Mouse (Mus musculus): ENCODE data around the gene Synrg. TPM values are rescaled to one million over a fixed set of nuclear protein-coding genes. Genes with fewer than 3 reads are reported as not detected.
A peak's percentile ranks its signal among the peaks of the same experiment; 100 is the strongest.

The Synrg gene
- total RNA-seq (2021) = 10 to 100 TPM; 64.5 to 72.8 TPM

DNA sequence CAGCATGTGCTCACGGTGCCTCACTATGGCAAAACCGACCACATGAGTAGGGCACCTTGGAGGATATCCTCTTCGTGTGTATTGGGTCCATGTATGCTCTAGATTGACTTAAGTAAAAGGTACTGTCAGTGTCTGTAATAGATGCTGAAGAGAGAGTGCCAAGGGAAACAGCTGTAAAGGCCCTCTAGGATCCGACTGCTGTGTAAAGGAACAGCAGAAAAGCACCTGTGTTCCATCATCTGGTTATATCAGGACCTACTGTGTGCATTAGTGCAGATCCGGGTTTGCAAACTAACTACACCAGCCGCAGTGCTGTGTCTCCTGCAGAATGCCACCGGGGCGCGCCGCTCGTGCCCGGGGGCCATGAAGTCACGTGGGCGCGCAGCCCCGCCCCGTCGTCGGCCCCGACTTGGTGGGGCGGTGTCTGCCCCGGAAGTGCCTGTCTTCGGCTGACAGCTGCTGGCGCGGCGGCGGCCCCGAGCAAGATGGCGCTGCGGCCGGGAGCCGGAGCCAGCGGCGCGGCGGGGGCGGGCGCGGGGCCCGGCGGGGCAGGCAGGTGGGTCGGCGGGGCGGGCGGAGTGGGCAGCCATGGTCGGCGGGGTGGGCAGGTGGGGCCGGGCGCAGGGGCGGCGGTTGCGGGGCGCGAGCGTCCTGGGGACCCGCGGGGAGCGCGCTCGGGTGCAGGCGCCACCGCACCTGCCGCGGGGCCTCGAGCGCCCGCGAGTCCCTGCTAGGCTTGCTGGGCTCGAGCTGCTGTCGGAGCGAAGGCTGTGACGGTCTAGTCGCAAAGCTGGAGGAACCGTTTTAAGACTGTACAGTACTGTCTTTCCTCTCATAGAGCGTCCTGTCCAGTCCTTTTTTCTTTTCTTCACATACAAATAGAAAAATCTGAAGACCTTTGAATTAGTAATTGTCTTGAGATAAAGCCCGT is at the start of gene Synrg:
Synrg (plus strand) TSS at position 438 of the 931 bp plus-strand sequence.
- peak; percentile 86 to 87 for DNase-seq

DNA sequence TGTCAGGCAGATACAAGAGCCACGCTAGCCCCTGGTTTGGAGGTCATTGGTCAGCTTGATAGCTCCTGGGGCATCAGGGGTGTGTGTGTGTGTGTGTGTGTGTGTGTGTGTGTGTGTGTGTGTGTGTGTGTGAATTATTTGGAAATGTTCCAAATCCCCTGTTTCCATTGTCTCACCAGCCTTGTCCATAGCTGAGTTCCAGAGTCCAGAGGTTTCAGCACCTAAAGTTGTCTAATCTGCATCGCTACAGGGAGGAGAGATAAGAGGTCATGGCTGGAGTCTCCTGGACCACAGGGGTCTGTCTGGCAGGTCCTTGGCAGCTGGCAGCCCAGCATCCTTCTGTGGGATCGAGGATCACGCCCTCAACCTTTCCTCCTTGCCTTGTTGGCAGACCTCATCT is 49.7 kb upstream of the Synrg start:
- DNase-seq = no peak

DNA sequence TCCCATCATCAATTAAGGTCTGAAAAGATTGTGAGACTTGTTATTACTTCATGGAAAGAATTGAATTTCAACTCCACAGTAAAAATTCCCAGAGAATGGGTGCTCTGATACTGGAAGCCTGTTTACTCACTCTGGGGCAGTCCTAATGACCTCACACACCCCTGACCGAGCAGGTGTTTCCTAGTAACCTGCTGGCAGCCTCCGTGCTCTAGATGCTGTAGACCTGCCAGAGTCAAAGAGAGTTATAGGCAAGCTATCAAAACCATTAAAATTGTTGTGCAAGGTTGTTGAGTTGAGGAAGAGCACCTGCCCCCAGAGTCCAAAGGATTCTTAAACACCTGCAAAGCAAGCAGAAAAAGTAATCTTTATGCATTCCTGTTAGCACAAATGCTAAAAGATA is 41.6 kb upstream of the Synrg start:
- DNase-seq = no peak

DNA sequence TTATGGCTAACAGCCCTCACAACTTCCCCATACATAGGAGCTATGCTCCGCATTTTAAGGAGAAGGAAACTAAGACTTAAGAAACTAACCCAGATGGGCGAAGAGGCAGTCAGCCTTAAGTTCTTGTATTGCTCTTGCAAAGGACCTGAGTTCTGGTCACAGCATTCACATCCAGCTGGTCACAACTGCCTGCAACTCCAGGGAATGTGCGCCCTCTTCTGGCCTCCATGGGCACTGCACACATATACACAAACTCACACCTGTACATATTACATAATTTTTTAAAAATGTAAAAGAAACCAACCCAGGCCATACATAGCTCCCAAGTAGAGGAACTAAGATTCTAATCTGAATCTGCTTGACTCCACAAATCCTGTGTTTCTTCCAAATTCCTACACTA is 37.1 kb upstream of the Synrg start:
- no peak for DNase-seq

DNA sequence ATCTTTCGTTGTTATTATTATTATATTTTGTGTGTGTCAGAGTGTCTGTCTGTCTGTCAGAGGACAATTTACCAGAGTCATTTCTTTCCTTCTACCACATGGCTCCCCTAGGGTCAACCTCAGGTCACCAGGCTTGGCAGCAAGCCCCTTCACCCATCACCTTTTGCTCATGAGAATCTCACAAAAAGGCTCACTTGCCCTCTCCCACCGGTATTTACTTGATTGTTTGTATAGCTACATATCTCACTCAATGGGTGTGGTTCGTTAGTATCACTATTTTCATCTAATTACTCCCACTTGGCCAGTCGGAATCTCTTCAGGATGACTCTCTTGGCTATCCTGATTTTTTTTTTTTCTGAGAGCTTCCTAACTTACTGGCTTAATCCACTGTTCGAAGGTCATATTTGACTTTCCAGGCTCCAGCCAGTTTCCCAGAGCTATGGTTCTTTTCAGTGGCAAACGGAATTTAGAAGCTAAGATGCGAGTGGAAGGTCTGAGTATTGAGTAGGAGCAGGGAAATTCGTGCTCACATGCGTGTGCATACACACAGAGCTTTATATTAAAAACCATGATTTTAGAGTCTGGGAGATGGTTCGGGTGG is 31.6 kb upstream of the Synrg start:
- no peak for DNase-seq

DNA sequence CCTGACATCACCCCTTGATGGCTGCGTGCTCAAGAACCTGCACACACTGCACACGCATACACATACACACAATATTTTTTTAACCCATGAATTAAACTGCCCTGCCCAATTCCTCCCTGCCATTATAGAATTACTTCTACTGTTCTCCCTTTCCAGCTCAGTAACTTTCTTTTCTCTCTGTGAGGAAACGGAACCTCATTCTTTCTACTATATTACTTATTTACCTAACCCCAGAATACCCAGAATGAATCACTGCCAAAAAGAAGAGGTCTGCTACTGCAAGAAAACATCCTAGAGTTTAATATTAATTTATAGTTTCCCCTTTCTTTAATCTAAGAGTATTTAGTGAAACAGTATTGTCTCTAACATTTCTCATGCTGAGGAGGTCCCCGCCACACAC is 30.9 kb upstream of the Synrg start:
- no peak for DNase-seq

DNA sequence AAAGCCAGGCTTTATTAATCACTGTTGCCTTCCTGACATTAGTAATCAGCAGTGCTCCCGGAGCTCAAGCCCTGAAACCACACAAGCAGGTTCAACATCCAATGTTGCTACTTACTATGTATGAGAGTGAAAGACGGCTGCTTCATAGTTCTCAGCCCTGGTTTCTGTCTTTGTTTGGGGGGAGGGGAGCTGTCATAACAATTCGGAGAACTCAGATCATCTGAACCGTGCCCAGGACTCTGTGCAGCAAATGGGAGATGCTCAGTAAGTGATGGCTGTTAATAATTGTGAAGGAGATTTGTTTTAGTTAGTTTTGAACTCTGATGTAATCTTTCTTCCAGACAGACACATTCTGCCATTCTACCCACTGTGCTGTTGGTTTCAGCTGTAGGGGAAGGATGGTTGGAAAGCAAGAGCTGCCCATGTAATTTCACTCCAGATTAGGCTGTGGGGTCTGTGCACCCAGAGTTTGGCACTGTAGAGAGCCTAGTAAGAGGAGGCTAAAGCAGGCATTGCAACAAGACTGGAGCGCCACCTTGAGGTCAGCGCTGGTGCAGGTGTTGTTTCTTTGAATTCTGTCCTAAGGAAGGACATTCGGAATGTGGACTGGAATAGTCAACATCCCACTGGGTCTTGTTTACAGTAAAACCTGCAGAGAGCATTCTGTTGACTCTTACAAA is 28.1 kb upstream of the Synrg start:
- DNase-seq = peak; percentile 63 to 64

DNA sequence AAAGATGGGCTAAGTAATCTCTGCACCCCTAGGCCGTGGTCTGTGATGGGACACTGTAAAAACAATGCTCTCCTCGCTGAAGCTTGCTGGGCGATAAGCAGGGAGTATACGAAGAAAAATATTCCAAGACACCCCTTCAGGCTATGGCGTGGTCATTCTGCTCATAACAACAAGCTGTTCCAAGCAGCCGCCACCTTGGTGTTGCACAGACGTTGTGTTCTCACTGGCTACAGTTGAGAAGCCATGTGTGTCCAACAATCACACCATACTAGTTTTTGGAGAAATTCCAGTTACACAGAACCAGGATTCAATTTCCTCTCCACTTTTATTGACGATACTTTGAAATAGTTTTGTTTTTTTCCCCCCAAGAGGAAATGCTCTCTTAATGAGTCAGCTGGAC is 25.7 kb upstream of the Synrg start:
- no peak for DNase-seq

DNA sequence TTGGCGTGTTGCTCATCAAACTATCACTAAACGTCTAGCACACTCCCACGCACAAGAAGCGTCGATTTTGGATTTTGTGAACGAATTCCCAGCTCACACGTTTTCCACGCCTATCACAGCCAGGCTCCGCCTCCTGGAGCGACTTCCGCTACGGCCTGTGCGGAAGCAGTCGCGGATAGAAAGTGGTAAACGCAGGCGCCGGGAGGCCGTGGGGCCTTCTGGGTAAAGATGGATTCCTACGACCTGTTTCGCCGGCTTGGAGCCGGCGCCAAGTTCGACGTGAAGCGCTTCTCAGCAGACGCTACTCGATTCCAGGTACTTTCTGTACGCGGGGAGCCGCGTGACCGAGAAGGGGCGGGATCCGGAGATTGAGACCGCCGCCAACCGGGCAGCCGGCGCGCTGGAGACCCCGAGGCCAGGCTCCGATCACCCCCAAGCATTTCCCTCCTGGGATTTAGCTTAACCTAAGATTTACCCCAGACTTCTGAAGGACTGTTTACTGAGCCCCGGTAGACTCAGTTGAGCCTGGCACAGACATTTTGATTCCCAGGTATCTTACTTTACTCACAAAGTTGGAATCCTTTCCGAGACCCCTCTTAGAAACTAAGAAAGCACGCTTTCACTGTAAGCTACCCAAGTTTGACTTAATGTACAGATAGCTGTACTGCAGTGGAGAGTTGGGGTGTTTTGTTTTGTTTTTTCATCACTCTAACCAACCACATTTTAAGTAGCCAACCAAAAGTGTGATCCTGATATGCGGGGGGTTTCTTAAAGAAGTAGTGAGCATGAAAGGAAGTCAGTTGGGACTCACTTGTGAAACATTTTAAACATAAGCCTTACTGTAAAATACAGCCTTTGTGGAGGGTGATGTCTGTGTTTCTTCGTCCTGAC is 22.0 kb upstream of the Synrg start, which contains the start of gene Ddx52:
Ddx52 (plus strand) TSS at position 113 of the 891 bp plus-strand sequence.
- peak; percentile 88 to 89 for DNase-seq

DNA sequence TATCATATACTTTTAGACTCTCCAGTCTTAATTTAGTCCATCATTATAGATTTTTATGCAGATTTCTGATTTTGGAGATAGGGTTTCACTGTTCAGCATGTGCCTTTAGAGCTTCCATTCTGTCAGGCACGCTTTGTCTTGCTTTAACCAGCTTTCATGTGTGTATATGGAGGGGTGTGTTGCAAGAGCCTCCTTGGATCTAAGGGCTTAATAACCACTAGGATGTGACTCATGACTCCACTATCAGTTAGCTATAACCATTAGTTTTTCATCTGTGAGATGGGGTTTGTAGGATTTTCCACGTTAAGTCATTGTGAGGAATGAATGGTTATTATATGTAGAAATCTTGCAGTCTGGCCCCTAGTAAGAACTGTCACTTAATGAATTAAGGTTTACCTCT is 7.4 kb upstream of the Synrg start:
- DNase-seq = no peak

DNA sequence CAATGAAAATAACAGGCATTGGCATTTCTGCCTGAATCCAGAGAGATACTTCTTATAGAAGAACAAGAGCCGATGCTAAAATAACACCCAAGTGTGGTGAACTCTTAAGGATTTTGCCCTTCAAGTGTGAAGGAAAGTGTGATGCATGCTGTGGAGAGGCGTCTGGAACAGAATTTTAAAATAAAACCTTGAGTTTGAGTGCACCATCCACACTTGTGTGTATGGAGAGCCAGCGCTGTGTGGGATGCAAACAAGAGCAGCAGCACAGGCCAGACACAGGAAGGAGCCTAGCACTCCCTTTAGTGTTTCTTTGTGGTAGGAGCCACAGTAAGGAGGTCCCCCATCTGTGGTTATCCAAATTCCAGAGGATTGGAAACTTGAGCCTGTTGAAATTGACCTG is 2.2 kb upstream of the Synrg start:
- DNase-seq = no peak

DNA sequence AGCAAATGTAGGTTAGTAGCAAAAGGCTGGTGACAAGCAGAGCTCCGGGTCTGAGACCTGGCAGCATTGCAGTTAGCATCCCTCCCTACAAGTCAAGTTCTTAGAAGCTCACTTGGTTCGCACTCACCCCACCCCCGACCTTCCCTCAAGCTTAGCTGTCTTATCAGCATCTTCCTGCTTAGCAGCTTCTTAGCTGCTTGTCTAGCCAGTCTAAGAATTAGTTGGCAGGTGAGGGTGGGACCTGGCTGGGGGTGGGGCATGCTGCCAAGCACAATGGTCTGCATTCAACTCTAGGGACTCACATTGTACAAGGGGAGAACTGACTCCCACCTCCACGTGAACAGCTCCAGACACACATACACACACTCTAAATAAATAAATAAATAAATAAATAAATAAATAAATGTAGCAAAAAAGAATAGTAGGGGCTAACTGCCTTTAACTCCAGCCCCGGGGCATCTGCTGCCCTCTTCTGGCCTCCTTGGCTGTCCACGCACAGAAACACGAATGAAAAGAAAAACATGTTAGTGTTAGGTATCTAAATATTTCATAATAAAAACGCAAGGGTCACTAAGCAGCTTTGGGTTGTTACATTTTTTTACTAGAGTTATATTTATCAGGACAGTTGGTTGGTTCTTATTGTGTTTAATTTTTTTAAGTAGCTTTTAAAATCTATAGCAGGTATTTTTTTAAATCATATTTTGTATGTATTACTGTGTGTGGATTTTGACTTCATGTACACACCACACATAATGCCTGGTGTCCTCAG is 3.4 kb downstream of the Synrg start:
- no peak for DNase-seq

DNA sequence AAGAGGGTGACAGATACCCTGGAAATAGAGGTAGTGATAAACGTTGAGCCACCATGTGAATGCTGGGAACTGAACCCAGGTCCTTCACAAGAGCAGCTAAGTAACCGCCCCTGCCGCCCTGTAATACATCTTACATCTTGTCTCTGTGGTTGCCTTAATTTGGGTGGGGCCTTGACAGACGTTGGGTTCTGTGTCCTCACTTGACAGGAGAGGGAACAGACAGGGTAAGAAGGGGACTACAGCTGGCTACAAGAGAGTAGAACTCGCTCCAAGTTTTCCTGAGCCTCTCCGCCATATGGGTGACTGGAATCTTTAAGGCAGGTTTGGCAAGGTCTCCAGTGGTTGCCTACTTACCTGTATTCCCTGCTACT is 4.0 kb downstream of the Synrg start:
- DNase-seq = no peak

DNA sequence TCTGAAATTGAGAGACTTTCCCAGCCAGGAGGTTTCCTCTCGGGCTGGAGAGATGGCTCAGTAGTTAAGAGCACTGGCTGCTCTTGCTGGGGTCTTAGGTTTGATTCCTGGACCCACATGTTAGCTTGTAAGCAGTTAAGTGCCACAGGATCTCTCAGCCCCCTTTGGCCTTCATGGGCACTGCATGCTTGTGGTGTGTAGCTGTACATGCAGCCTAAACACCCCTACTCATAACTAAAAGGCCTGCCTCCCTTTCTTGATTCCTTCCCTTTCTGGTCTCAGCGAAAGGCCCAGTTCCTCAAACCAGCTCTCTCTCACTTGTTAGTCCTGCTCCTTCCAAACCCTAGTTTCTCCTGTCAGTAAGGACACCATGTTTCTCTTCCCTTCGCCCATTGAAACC is 4.8 kb downstream of the Synrg start:
- DNase-seq = no peak

DNA sequence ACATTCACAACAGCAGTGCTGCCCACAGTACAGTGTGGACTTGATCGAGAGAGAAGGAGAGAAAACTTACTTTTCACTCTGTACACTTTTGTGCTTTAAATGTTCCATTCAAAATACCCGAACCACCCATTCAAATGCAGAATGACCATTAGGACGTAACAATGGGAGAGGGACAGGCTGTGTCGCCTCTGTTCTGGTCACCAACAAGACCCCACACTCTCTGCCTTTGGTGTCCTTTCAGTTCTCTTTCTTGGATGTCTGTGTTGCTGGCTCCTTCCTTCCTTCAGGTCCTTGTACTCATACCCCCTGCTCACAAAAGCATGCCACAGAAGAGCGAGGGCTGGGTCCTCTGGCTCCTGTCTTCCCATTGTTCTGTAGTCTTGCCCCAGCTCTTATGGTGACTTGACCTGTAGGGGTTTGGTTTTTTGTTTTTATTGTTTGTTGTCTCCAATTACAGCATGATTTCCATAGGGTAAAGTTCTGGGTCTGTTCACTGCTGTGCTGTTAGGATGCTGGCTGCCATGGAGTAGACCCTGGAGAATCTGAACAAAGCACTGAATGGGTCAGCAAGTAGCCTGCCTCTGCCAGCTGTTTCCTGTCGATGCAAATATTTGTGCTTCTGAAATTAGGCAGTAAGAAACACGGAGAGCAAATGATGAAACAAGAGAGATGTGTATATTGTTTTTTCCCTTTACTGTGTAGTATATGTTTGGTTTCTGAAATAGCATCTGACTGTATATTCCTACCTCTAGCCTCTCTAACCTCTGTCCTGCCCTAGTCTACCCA is 10.5 kb downstream of the Synrg start:
- DNase-seq = no peak

DNA sequence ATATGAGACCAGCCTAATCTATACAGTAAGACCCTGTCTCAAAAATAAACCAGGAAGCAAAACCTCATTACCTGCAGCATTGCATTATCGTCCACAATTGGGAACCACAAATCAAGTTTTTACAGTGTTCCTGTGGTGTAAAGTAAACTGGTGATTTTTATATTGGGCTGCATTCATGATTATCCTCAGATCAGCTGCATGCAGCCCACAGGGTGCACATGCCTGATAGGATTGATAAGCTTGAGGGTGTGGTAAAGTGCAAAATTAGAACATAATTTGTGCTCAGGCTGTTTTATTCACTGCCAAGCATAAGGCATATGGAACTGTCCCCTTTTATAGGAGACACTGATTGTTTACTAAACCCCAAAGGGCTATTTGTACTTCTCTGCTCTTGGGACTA is 11.3 kb downstream of the Synrg start:
- no peak for DNase-seq

DNA sequence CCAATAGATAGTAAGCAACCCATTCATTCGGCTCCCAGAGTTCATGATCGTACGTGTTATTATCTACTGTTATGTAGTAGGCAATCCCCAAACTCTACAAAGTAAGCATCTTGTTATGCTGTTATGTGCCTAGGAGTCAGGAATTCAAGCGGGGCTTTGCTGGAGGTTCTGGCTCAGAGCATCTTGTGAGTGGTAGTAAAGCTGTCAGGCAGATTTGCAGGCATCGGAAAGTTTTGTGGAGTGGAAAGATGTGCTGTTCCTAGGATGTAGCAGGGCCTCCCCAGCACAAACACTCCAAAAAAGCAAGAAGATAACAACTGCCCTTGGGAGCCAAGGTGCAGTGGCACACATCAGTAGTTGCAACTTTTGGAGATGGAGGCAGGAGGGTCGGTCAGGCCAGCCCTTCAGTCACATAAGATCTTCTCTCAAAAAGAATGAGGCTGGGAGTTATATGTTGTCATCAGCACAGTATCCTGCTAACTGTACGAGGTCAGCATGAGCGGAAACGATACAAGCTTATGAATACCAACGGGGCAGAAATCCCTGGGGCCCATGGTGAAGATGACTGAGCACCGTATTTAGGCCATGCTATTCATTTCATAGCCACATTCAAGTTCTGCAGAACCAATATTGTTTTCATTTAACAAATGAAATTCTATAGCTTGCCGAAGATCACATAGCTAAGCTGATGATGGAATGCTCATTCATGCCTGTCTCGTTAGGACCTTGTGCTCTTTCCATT is 12.2 kb downstream of the Synrg start:
- DNase-seq = no peak

DNA sequence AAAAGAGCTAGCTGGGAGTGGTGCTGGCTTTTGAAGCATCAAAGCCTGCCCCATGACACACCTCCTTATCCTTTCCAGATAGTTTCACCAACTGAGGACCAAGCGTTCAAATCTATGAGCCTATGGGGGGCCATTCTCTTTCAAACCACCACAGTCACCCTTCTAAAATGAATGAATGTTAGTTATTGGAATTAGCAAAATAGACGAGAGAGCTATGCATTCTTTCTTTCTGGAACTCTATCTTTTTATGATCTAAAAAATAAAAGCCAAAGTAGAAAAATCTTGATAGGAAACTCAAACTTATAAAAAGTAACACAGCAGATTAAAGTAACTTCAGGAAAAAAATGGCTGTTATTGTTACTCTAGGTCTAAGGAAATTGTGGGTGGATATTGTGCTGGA is 13.6 kb downstream of the Synrg start:
- DNase-seq = no peak

DNA sequence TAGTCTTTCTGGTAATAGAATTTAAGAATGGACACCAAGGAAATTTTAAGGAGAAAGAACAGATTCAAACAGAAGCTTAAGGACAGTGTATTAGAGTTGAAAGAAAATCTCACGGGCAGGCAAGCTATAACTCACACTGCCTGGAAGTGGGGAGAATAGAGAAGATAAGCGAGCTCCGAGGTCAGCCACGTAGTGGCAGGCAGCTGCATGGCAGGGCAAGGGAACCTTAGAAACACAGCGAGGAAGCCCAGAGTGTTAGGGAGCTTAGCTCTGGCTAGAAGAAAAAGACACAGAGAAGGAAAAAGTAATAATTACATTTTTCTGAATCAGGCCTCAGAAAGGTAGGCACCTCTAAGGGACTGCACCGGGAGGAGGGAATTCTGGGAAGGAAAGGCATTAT is 15.8 kb downstream of the Synrg start:
- no peak for DNase-seq

DNA sequence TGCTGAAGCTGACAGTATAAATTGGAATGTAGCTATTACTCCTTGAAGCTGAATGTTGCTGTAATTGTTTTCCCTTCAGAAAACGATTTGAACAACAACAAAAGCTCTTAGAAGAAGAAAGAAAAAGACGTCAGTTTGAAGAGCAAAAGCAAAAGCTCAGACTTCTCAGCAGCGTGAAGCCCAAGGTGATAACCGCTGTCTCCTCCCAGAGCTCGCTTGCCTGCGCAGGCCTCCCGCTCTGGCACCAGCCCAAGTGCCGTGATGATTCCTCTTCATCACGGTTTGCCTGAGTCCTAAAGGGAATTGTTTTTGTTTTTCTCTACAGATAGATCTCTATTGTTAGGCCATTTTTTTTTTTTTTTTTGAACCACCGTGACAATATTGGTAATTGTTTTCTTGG is 17.1 kb downstream of the Synrg start:
- DNase-seq = no peak
